Mouse (Mus musculus): ENCODE data around the gene Gga1. TPM values are rescaled to one million over a fixed set of nuclear protein-coding genes. Genes with fewer than 3 reads are reported as not detected.

Gga1 gene
- polyA plus RNA-seq, 1 experiment from 2014 or later: 48.4 TPM

GRCm38 (mm10) chr15:78918126-78918525 lies 41.1 kb downstream of the Gga1 start:
- no peak for ATAC-seq (ENCODE audit: insufficient read depth, low FRiP score)
- Histone ChIP-seq H3K36me3 (ENCODE audit: control insufficient read depth, insufficient read depth, low read length) (no peaks in the 10 kb centered on the region), H3K9me3 (replicated peaks; ENCODE audit: control insufficient read depth, low read length) (no peaks in the 10 kb centered on the region), H3K27me3 (ENCODE audit: control insufficient read depth, insufficient read depth, low read length) (no peaks in the 10 kb centered on the region; the same call in 1 of the 2 replicates), H3K4me1 (ENCODE audit: control insufficient read depth, insufficient read depth, low read length) (peaks cover 22% of the 10 kb centered on the region), H3K27ac (ENCODE audit: low read length) (no peak overlapping the region), H3K4me2 (ENCODE audit: low read depth, low read length) (no peak overlapping the region), H3K9ac (ENCODE audit: low read length) (no peak overlapping the region), H3K4me3 (replicated peaks; ENCODE audit: low read length) (no peak overlapping the region)
- WGBS: 91% methylated on average over 23 of the region's 23 CpGs

- Histone ChIP-seq H3K4me1 (ENCODE audit: control insufficient read depth, insufficient read depth, low read length) (peaks cover 14% of the 10 kb centered on the region), H3K4me3 (replicated peaks; ENCODE audit: low read length) (no peak overlapping the region)
Measured at GRCm38 (mm10) chr15:78919914-78920313, 42.9 kb downstream of the Gga1 start.

GRCm38 (mm10) chr15:78922700-78923099 lies 45.7 kb downstream of the Gga1 start:
- ATAC-seq (ENCODE audit: insufficient read depth, low FRiP score): no peak
- Histone ChIP-seq H3K4me3 (replicated peaks; ENCODE audit: low read length) (no peak overlapping the region), H3K36me3 (ENCODE audit: control insufficient read depth, insufficient read depth, low read length) (no peaks in the 10 kb centered on the region), H3K27ac (ENCODE audit: low read length) (no peak overlapping the region), H3K27me3 (ENCODE audit: control insufficient read depth, insufficient read depth, low read length) (no peaks in the 10 kb centered on the region), H3K9me3 (replicated peaks; ENCODE audit: control insufficient read depth, low read length) (no peaks in the 10 kb centered on the region), H3K9ac (ENCODE audit: low read length) (no peak overlapping the region), H3K4me2 (ENCODE audit: low read depth, low read length) (no peak overlapping the region), H3K4me1 (ENCODE audit: control insufficient read depth, insufficient read depth, low read length) (peaks cover 21% of the 10 kb centered on the region)
- 77% methylated on average over 7 of the region's 7 CpGs for WGBS

More at GRCm38 (mm10) chr15:78919914-78920313, 42.9 kb downstream of the Gga1 start:
- Histone ChIP-seq H3K36me3 (ENCODE audit: control insufficient read depth, insufficient read depth, low read length) (no peaks in the 10 kb centered on the region), H3K27ac (ENCODE audit: low read length) (no peak overlapping the region), H3K9me3 (replicated peaks; ENCODE audit: control insufficient read depth, low read length) (no peaks in the 10 kb centered on the region), H3K4me2 (ENCODE audit: low read depth, low read length) (no peak overlapping the region), H3K9ac (ENCODE audit: low read length) (no peak overlapping the region), H3K27me3 (ENCODE audit: control insufficient read depth, insufficient read depth, low read length) (no peaks in the 10 kb centered on the region; the same call in 1 of the 2 replicates)
- no peak for ATAC-seq (ENCODE audit: insufficient read depth, low FRiP score)
- 59% methylated on average over 12 of the region's 12 CpGs for whole genome bisulfite sequencing

- Histone ChIP-seq H3K4me1 (ENCODE audit: control insufficient read depth, insufficient read depth, low read length) (peaks cover 26% of the 10 kb centered on the region), H3K4me2 (ENCODE audit: low read depth, low read length) (no peak overlapping the region), H3K36me3 (ENCODE audit: control insufficient read depth, insufficient read depth, low read length) (no peaks in the 10 kb centered on the region), H3K27me3 (ENCODE audit: control insufficient read depth, insufficient read depth, low read length) (no peaks in the 10 kb centered on the region), H3K27ac (ENCODE audit: low read length) (no peak overlapping the region), H3K9ac (ENCODE audit: low read length) (no peak overlapping the region), H3K9me3 (replicated peaks; ENCODE audit: control insufficient read depth, low read length) (no peaks in the 10 kb centered on the region), H3K4me3 (replicated peaks; ENCODE audit: low read length) (no peak overlapping the region)
- ATAC-seq (ENCODE audit: insufficient read depth, low FRiP score): no peak
- 56% methylated on average over 6 of the region's 6 CpGs for WGBS
Measured at GRCm38 (mm10) chr15:78923585-78923984, 46.6 kb downstream of the Gga1 start.

GRCm38 (mm10) chr15:78925129-78925528 lies 48.1 kb downstream of the Gga1 start:
- 36% methylated on average over 8 of the region's 8 CpGs for WGBS

GRCm38 (mm10) chr15:78926021-78926919 lies 49.3 kb downstream of the Gga1 start, which contains the start of gene Lgals1:
TSS of gene Lgals1 (plus strand) at chr15:78926725.
- Histone ChIP-seq H3K4me3 (replicated peaks; ENCODE audit: low read length) (peak within 1 kb of the TSS; percentile 62), H3K9me3 (replicated peaks; ENCODE audit: control insufficient read depth, low read length) (no peaks in the 10 kb centered on the region), H3K9ac (ENCODE audit: low read length) (peak within 1 kb of the TSS; percentile 76), H3K27me3 (ENCODE audit: control insufficient read depth, insufficient read depth, low read length) (no peaks in the 10 kb centered on the region), H3K36me3 (ENCODE audit: control insufficient read depth, insufficient read depth, low read length) (0 out of 2 replicates have a peak, but pooled peaks cover 5% of the 10 kb centered on the region), H3K4me2 (ENCODE audit: low read depth, low read length) (peak within 1 kb of the TSS; percentile 67), H3K27ac (ENCODE audit: low read length) (peak within 1 kb of the TSS; percentile 98), H3K4me1 (ENCODE audit: control insufficient read depth, insufficient read depth, low read length) (peaks cover 30% of the 10 kb centered on the region)
- peak; percentile 87 for ATAC-seq (ENCODE audit: insufficient read depth, low FRiP score)
- 5% methylated on average over 20 of the region's 20 CpGs for WGBS

More at GRCm38 (mm10) chr15:78925129-78925528, 48.1 kb downstream of the Gga1 start:
- no peak for ATAC-seq (ENCODE audit: insufficient read depth, low FRiP score)
- Histone ChIP-seq H3K4me3 (replicated peaks; ENCODE audit: low read length) (no peak overlapping the region), H3K27me3 (ENCODE audit: control insufficient read depth, insufficient read depth, low read length) (no peaks in the 10 kb centered on the region), H3K4me2 (ENCODE audit: low read depth, low read length) (peak overlapping the region; percentile 67; the same call in 1 of the 2 replicates), H3K9ac (ENCODE audit: low read length) (peak overlapping the region; percentile 60; the same call in 1 of the 2 replicates), H3K27ac (ENCODE audit: low read length) (peak overlapping the region; percentile 98), H3K4me1 (ENCODE audit: control insufficient read depth, insufficient read depth, low read length) (peaks cover 30% of the 10 kb centered on the region), H3K9me3 (replicated peaks; ENCODE audit: control insufficient read depth, low read length) (no peaks in the 10 kb centered on the region), H3K36me3 (ENCODE audit: control insufficient read depth, insufficient read depth, low read length) (0 out of 2 replicates have a peak, but pooled peaks cover 5% of the 10 kb centered on the region)

GRCm38 (mm10) chr15:78927021-78927787 lies 50.2 kb downstream of the Gga1 start:
- Histone ChIP-seq H3K27me3 (ENCODE audit: control insufficient read depth, insufficient read depth, low read length) (no peaks in the 10 kb centered on the region), H3K27ac (ENCODE audit: low read length) (peak overlapping the region; percentile 98), H3K4me2 (ENCODE audit: low read depth, low read length) (peak overlapping the region; percentile 67), H3K36me3 (ENCODE audit: control insufficient read depth, insufficient read depth, low read length) (0 out of 2 replicates have a peak, but pooled peaks cover 5% of the 10 kb centered on the region), H3K4me3 (replicated peaks; ENCODE audit: low read length) (peak overlapping the region; percentile 62), H3K4me1 (ENCODE audit: control insufficient read depth, insufficient read depth, low read length) (peaks cover 30% of the 10 kb centered on the region), H3K9ac (ENCODE audit: low read length) (peak overlapping the region; percentile 76), H3K9me3 (replicated peaks; ENCODE audit: control insufficient read depth, low read length) (no peaks in the 10 kb centered on the region)
- 16% methylated on average over 15 of the region's 15 CpGs for WGBS
- no peak for ATAC-seq (ENCODE audit: insufficient read depth, low FRiP score)

GRCm38 (mm10) chr15:78927788-78928457 lies 50.9 kb downstream of the Gga1 start:
- Histone ChIP-seq H3K27me3 (ENCODE audit: control insufficient read depth, insufficient read depth, low read length) (no peaks in the 10 kb centered on the region), H3K27ac (ENCODE audit: low read length) (peak overlapping the region; percentile 98), H3K4me2 (ENCODE audit: low read depth, low read length) (peak overlapping the region; percentile 67), H3K36me3 (ENCODE audit: control insufficient read depth, insufficient read depth, low read length) (0 out of 2 replicates have a peak, but pooled peaks cover 5% of the 10 kb centered on the region), H3K9me3 (replicated peaks; ENCODE audit: control insufficient read depth, low read length) (no peaks in the 10 kb centered on the region), H3K9ac (ENCODE audit: low read length) (peak overlapping the region; percentile 76), H3K4me1 (ENCODE audit: control insufficient read depth, insufficient read depth, low read length) (peaks cover 30% of the 10 kb centered on the region), H3K4me3 (replicated peaks; ENCODE audit: low read length) (peak overlapping the region; percentile 62)
- under 1% methylated on average over 30 of the region's 35 CpGs for WGBS
- ATAC-seq (ENCODE audit: insufficient read depth, low FRiP score): peak; percentile 59

Data from stomach, embryonic 16.5 days (tissue).